Mouse (Mus musculus) layer of hippocampus, adult 18-20 months (tissue): ENCODE measurements around the gene Gm12185. TPM values are rescaled to one million over a fixed set of nuclear protein-coding genes. Genes with fewer than 3 reads are reported as not detected.
"Not testable (repeated sequence)": the region's sequence is repeated elsewhere in the genome, so short reads cannot be mapped to it uniquely, and the experiment has no call there.

Source experiments
- DNase-seq, 2 experiments: peaks; one replicate each; pipeline ENCODE4 v3.0.0; 2022; ENCODE audit warnings: low spot score in 2 of 2
- total RNA-seq, 2 experiments: library from RNA; stranded (reverse); gene quantifications; 2 replicates each; pipeline ENCODE4 v1.2.3; 2021

Gene Gm12185
- total RNA-seq, 2 experiments from 2014 or later: 0.12 to 0.18 TPM

GRCm38 (mm10) chr11:48918380-48918779, 73.6 kb downstream of the Gm12185 start:
- no peak for DNase-seq

GRCm38 (mm10) chr11:48913611-48914010, 78.4 kb downstream of the Gm12185 start:
- DNase-seq: no peak

- no peak for DNase-seq
Observed at GRCm38 (mm10) chr11:48908459-48908858, 83.6 kb downstream of the Gm12185 start.

GRCm38 (mm10) chr11:48902021-48902420, 90.0 kb downstream of the Gm12185 start, which contains the start of gene Gm5431:
TSS of gene Gm5431 (minus strand) at chr11:48902214.
- no peak for DNase-seq

GRCm38 (mm10) chr11:48901567-48901930, 90.5 kb downstream of the Gm12185 start:
- DNase-seq: not testable (repeated sequence)

- not testable (repeated sequence) for DNase-seq
Observed at GRCm38 (mm10) chr11:48900654-48901566, 91.1 kb downstream of the Gm12185 start.

- DNase-seq: no peak
Observed at GRCm38 (mm10) chr11:48898812-48899431, 93.1 kb downstream of the Gm12185 start.

GRCm38 (mm10) chr11:48876680-48877079, 115.3 kb downstream of the Gm12185 start:
- no peak for DNase-seq

- DNase-seq: not testable (repeated sequence)
Observed at GRCm38 (mm10) chr11:48875343-48875837, 116.6 kb downstream of the Gm12185 start.

GRCm38 (mm10) chr11:48874465-48874864, 117.6 kb downstream of the Gm12185 start:
- peak; percentile 27 to 73 for DNase-seq

- no peak for DNase-seq
Observed at GRCm38 (mm10) chr11:48873591-48874290, 118.3 kb downstream of the Gm12185 start.

GRCm38 (mm10) chr11:48872695-48873300, 119.2 kb downstream of the Gm12185 start:
- no peak for DNase-seq

GRCm38 (mm10) chr11:48871817-48872541, 120.0 kb downstream of the Gm12185 start:
- DNase-seq: peak; percentile 16 to 30

- peak in 1 of 2 experiments; percentile 32 for DNase-seq
Observed at GRCm38 (mm10) chr11:48871201-48871772, 120.7 kb downstream of the Gm12185 start, which contains the start of gene Irgm1. TSS of gene Irgm1 (minus strand) at chr11:48871683.

- no peak for DNase-seq
Observed at GRCm38 (mm10) chr11:48870781-48871180, 121.2 kb downstream of the Gm12185 start.

- DNase-seq: no peak
Observed at GRCm38 (mm10) chr11:48869380-48870110, 122.5 kb downstream of the Gm12185 start.

- no peak for DNase-seq
Observed at GRCm38 (mm10) chr11:48866481-48866880, 125.5 kb downstream of the Gm12185 start.

GRCm38 (mm10) chr11:48863808-48864207, 128.2 kb downstream of the Gm12185 start:
- no peak for DNase-seq

GRCm38 (mm10) chr11:48862784-48863319, 129.2 kb downstream of the Gm12185 start:
- DNase-seq: no peak
